Mouse (Mus musculus) fat pad, adult 2 months (tissue): ENCODE results near the gene Bcl11a.
"Not testable (repeated sequence)": the region's sequence is repeated elsewhere in the genome, so short reads cannot be mapped to it uniquely, and the experiment has no call there.

Experiments used
- DNase-seq: peaks from one replicate; pipeline ENCODE4 v3.0.0-alpha.2; 2011; ENCODE audit warnings: low read depth, low spot score; ENCODE audit errors: extremely low read depth

Gene Bcl11a

GRCm38 (mm10) chr11:24098662-24099061 lies 20.8 kb downstream of the Bcl11a start:
- DNase-seq, result no peak

DNA sequence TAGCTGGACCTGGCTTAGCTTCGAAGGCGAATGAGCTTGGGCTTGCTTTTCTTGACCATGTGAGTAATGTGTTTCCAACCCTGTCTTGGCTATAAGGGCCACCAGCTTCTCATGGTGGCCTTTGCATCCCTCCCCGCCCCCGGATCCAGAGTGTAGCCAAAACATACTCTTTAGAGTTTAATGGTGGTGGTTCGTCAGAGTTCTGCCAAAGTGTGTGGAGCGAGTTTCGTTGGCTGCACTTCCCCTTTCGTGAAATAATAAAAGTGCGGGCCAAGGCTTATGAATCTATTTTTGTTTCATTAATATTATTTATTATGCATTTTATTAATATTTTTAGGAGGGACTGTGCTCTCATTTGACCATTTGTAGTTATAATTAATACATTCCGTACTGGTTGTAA lies 21.4 kb downstream of the Bcl11a start:
- DNase-seq, result no peak

DNA sequence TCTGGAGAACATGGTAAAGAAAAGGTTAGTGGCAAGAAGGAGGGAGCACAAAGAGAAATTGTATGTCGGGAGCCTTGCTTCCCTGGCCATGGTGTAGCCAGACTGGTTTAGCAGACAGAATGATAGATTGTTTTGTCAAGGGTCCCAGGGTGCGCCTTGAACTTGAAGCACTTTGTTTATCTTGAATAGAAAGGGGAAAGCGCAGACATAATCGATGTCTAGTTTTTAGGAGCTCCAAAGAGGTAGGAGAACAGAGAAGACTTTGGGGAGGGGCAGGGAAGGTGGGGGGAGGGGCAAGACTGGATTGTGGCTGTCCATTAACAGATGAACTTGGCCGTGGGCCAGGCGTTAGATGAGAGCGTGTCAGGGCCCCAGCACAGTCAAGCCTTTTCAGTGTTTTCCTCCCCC lies 22.0 kb downstream of the Bcl11a start:
- DNase-seq, result no peak

DNA sequence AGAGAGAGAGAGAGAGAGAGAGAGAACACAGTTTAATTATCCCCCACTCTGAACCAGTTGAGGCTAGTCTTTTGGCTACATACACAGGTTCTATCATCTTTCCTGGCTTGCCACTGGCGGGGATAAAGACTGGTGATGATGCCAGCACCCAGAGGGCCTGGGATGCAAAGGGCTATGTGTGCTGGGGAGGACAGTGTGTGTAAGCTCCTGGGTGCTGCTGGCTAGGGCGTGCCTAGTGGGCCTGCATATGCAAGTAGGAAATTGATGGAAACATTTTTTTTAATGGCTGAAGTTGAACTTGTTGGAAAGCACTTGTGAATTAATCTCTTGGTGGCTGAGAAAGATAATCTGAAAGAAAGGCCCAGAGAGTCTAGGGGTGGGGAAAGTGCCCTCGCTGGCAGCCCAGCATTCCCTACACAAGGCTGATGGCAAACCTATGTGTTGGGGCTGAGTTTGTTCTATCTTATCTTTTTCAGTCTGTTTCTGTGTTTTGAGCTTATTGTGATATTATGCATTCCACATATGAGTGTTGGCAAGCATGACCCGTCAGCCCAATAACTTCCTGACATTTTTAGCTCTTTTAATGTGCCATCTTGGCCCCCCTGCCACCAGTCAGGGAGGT lies 22.7 kb downstream of the Bcl11a start:
- DNase-seq, result peak; percentile 86

- DNase-seq, result no peak
Measured at GRCm38 (mm10) chr11:24101625-24102024, 23.8 kb downstream of the Bcl11a start.

DNA sequence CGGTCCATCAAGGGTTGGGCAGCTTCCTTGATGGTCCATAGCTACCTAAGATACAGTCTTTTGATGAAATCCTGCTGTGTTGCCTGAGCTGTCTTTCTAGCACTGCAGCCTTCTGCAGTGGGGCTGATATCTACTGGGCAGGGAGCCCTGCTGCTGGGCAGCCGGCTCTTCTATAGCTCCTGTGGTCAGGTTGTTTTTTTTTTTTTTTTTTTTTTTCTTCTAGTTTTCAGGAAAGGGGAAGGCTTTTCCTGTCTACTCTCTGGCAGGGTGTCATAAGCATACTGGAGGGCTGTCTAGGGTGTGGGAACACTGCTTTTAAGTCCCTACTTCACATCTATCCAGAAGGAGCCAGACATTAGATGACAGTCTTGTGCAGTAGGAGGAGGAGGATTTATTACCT lies 24.5 kb downstream of the Bcl11a start:
- no peak for DNase-seq

DNA sequence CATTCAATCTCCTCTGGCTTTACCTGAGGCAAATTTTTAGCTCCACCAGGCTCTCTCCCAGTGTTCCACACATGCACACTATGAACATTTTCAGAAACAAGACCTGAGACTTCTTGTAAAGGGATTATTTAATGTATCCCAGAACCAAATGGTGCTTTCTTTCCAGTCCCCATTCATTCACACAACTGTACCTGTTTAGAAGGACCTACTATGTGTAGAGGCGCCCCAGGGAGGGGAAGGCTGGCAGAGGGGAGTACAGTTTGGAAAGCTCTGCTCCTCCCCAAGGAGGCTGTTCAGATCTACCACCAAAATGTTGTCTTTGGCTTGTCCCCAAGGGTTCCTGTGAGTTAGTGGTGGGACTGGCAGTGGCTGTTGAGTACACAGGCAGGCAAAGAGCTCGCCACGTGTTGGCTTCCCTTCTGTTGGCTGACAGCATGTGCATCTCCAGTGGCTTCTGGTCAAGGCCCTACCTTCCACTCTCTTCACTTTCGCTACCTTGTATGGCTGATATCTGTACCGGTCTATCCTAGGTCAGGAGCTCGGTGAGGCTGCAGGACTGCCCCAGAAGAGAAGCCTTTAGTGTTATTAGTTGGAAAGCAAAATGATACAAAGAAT lies 25.4 kb downstream of the Bcl11a start:
- DNase-seq, result no peak

DNA sequence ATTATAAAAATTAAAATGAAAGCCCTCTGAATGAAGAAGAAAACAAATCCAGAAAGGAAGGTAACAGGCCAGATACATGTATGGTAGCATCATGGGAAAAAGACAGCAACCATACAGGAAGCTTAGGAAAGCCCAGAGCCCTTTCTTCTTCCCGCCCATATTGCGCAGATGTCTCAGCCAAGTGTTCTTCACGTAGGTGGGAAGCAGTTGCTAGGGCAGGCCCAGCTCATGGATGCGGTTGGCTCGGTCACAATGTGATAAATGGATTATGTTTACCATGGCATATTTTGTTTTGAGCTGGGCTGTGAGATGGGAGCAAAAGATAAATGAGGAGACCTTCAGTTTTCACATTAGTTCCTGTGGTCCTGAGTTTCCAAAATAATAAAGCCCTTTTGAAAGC lies 29.6 kb downstream of the Bcl11a start:
- no peak for DNase-seq

DNA sequence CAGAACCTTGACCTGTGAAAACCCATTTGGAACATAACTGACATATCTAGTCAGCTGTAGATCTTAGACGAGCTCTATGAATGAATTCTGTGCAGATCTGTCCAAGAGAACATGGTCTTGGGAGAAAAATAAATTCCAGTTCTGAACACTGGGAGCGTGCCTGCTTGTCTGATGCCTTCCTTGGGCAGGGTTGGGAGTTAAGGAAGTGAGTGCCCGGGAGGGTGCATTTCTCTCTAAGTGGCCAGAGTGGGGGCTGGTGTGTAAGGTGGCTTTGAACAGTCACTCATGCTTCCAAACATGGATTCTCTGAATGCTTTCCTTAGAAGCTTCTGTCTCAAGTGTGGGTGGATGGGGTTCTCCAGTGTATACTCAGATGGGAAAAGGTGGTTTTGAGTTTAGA lies 31.1 kb downstream of the Bcl11a start:
- no peak for DNase-seq

DNA sequence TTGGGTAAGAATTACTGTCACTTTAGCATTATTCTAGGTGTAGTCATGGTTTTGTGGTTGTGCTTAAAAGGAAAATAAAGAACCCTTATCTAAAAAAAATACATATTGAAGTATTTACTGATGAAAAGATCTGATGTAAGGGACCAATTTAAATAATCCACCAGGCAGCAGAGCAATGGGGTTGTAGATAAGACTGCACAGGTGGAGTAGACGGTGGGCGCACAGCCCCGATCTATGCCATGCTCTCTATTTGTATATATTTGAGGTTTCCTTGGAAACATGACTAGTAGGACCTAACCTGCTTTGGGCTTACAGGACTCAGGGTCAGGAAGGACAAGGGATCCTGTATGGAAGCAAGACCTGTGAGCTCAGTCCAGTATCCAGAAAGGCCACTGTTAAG lies 31.5 kb downstream of the Bcl11a start:
- no peak for DNase-seq

- DNase-seq, result no peak
Measured at GRCm38 (mm10) chr11:24110113-24110512, 32.3 kb downstream of the Bcl11a start.

- no peak for DNase-seq
Measured at GRCm38 (mm10) chr11:24111720-24112119, 33.9 kb downstream of the Bcl11a start.

DNA sequence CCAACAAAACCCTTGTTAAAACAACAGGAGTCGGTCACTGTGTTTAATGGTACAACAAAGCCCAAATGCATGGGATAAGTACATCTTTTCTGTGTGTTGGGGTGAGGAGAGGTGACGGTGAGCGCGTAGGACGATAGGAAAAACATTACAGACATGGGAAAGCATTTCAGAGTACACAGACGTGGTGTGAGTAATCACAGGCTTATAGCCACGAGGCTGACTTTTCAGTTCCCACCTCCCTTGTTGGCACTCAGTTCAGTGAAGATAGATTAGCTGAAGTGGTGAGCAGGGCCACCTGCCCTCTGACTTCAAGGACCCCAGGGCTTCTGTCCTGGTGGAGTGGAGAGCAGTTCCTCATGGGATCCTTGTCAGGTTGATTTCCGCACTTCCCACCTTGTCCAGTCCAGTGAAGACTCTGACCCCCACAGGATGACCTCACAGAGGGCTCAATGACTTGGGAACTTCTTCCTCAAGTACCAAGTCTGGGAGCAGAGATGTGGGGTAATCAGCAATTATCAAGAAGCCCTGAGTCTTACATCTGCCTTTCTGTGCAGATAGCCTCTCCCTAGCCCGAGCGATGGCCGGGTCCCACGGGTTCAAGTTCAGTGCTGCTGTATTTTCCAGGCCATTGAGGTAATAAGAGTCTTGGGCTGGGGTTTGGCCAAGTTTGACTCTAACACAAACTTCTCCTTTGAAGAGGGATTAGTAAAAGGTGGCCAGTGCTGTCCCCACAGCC lies 37.3 kb downstream of the Bcl11a start:
- DNase-seq, result no peak

GRCm38 (mm10) chr11:24116041-24116440 lies 38.2 kb downstream of the Bcl11a start:
- no peak for DNase-seq

DNA sequence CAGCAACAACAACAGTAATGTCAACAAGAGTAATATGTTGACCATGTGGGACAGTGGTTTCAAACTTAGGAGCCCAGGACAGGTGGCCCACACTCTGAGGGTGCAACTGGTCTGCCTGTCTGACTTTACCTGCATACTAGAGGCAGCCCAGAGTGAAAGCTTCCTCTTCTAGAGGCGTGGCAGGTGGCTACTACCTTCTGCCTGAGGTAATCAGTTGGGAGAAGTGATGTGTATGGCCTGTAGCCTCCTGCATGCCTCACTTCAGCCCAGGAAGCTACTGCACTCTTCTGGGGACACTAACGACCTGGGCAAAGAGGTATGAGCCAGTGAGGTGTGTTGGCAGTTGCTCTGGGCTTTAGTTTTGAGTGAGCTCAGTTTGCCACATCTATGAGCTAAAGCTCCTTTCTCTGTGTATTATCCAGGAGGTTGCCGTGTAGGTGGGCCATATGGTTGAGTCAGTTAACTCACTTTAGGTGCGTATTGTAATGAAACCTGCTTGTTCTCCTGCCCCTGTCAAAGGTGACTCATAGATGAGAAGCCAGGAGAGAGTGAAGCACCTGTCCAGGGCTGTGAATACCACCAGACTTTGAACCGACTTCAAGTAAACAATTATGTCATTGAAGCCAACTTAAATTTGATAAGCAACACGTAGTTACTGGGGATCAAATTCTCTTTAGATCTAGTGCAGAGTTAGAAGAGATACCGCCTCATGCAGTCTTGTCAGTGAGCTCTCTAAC lies 38.9 kb downstream of the Bcl11a start:
- no peak for DNase-seq

GRCm38 (mm10) chr11:24121136-24121535 lies 43.3 kb downstream of the Bcl11a start:
- no peak for DNase-seq

DNA sequence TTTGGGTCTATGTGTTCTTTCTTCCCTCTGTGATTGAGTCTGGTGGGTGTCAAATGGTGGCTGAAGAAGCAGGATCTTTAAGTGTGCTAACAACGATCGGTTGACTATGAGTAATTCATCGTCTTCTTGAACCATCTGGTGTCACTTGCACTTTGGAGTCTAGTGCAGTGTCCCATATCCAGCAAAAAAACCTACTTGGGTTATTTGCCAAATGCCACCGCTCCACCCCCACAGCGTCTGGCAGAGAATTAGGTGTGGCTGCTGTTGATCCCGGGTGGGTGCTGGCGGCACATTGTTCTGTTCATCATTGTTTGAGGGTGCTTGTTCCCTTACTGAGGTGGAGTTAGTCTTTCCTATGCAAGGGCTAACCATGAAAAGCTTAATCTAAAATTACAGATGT lies 45.0 kb downstream of the Bcl11a start:
- DNase-seq, result no peak

DNA sequence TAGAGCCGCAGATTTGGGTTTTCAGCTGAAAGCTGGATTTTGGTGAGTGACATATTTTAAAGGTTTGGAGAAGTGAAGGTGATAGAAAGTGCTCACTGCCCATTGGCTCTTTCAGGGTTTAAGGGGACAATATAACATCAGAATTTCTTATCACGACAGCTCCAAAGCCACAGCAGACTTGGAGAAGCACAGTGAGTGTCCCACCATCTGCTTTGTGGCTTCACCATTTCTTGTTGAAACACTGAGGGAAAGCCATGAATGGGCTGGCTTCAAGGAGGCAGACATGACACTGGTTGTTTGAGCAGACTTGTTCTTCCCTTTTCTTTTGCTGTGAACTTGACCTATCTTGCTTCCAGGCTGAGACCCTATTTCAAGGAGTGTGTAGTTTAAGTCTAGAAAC lies 46.1 kb downstream of the Bcl11a start:
- DNase-seq, result no peak

DNA sequence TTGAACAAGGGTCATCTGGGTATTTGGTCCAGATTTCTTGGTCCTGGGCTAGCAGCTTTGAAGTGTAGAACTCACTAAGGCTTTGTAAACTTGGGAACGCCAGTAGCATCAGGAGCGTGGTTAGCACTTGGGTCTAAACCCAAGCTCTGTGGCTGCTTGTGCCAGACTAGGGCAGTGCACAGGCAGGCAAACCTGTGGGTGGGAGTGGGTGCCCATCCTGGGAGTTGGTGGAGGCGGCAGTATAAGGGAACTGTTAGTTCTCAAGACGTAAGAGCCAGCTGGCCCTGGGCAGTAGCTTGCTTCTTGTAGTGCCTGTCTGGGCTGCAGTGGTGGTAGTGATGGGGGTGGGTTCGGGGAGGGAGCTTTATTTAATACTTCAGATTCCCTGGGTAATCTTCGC lies 47.2 kb downstream of the Bcl11a start:
- DNase-seq, result no peak

- DNase-seq, result no peak
Measured at GRCm38 (mm10) chr11:24128001-24128400, 50.1 kb downstream of the Bcl11a start.

- not testable (repeated sequence) for DNase-seq
Measured at GRCm38 (mm10) chr11:24128880-24129279, 51.0 kb downstream of the Bcl11a start.
